In the genomic region with DNA sequence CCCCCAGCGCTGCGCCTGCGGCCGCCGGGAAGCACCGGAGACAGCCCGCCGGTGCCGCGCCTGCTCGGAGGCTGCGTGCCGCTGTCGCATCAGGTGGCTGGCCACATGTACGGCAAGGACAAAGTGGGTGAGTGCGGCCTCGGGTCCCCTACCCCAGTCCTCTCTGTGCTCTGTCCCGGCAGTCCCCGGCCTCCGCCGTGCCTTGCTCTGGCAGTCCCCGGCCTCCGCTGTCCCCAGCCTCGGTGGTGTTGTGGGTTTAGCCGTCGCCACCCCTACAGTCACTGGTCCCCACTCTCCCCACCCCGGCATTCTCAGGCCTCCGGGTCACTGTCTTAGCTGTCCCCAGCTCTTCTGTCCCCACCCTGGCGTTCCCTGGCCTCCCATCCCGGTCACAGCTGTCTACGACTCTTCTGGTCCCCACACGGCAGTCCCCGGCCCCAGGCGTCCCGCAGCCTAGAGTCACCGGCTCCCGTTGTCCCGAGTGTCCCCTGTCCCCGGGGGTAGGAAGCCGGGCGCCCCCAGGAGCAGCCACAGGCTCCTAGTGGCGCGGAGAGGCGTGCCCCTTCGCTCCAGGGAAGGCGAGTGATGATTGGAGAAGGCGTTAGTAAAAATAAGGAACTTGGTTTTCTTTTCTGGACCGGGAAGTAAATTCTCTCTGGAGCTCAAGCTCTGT, we compare ENCODE assay signal across 7 mouse cellular contexts. TPM values are rescaled to one million over a fixed set of nuclear protein-coding genes. Genes with fewer than 3 reads are reported as not detected.
DNase-seq lines count a peak whose midpoint lies in the region; ATAC-seq and TF ChIP-seq lines count a peak whose summit lies in the region.

No protein-coding gene starts in this region.

- no peaks in the 10 kb centered on the region for H3K9me3 ChIP-seq in ES-Bruce4 (replicated peaks; ENCODE audit: control insufficient read depth, insufficient read depth, low read length, poor library complexity, severe bottlenecking)
- H3K9me3 ChIP-seq in embryonic facial prominence, embryonic 10.5 days: no peaks in the 10 kb centered on the region
- no peaks in the 10 kb centered on the region for H3K9me3 ChIP-seq in kidney, embryonic 15.5 days (replicated peaks)
- H3K9me3 ChIP-seq in lung, postnatal 0 days (ENCODE audit: low read length): no peaks in the 10 kb centered on the region

- no peak for TF ChIP-seq EP300 in ES-Bruce4 (IDR thresholded peaks at IDR 0.05; ENCODE audit: insufficient read depth, low read depth, low read length)
- TF ChIP-seq EP300 in lung, postnatal 0 days (IDR thresholded peaks at IDR 0.05): no peak

- no peaks in the 10 kb centered on the region for H3K36me3 ChIP-seq in ES-Bruce4 (ENCODE audit: control insufficient read depth, insufficient read depth, low read length, poor library complexity, severe bottlenecking)
- H3K36me3 ChIP-seq in embryonic facial prominence, embryonic 10.5 days (replicated peaks): peaks cover 21% of the 10 kb centered on the region
- H3K36me3 ChIP-seq in kidney, embryonic 15.5 days: peaks cover 11% of the 10 kb centered on the region; the same call in 1 of the 2 replicates
- H3K36me3 ChIP-seq in lung, postnatal 0 days (ENCODE audit: insufficient read depth, low read length): no peaks in the 10 kb centered on the region

- peak overlapping the region; percentile 81 for H3K4me3 ChIP-seq in ES-Bruce4 (ENCODE audit: low read depth, low read length)
- H3K4me3 ChIP-seq in embryonic facial prominence, embryonic 10.5 days: peak overlapping the region; percentile 80
- H3K4me3 ChIP-seq in kidney, embryonic 15.5 days (replicated peaks): peak overlapping the region; percentile 93
- peak overlapping the region; percentile 84 for H3K4me3 ChIP-seq in lung, postnatal 0 days (ENCODE audit: low read depth, low read length)

- DNase-seq in 416B (ENCODE audit: low read depth): peak; percentile 64
- DNase-seq in embryonic facial prominence, embryonic 10.5 days (ENCODE audit: low spot score): peak; percentile 66
- peak; percentile 36 for DNase-seq in heart, adult 8-10 months (ENCODE audit: low spot score)
- DNase-seq in lung, postnatal 0 days (ENCODE audit: low spot score): peak; percentile 83
- DNase-seq in right cerebral cortex, postnatal 25 days: peak; percentile 49

- no peak overlapping the region for H3K27ac ChIP-seq in ES-Bruce4 (ENCODE audit: insufficient read depth, low read length)
- peak overlapping the region; percentile 93 for H3K27ac ChIP-seq in embryonic facial prominence, embryonic 10.5 days (replicated peaks)
- H3K27ac ChIP-seq in kidney, embryonic 15.5 days: peak overlapping the region; percentile 91
- H3K27ac ChIP-seq in lung, postnatal 0 days (ENCODE audit: low read length): peak overlapping the region; percentile 94

- H3K4me2 ChIP-seq in kidney, embryonic 15.5 days: peak overlapping the region; percentile 88
- peak overlapping the region; percentile 97 for H3K4me2 ChIP-seq in lung, postnatal 0 days (replicated peaks; ENCODE audit: low read depth, low read length)

- H3K27me3 ChIP-seq in ES-Bruce4 (ENCODE audit: control insufficient read depth, insufficient read depth, low read length, poor library complexity, severe bottlenecking): no peaks in the 10 kb centered on the region
- no peaks in the 10 kb centered on the region for H3K27me3 ChIP-seq in embryonic facial prominence, embryonic 10.5 days (replicated peaks; ENCODE audit: low read depth, poor library complexity, severe bottlenecking)
- H3K27me3 ChIP-seq in kidney, embryonic 15.5 days: no peaks in the 10 kb centered on the region
- no peaks in the 10 kb centered on the region for H3K27me3 ChIP-seq in lung, postnatal 0 days (replicated peaks; ENCODE audit: insufficient read depth, low read length)

- peak overlapping the region; percentile 93 for H3K9ac ChIP-seq in ES-Bruce4 (ENCODE audit: low read depth, poor library complexity, severe bottlenecking)
- H3K9ac ChIP-seq in kidney, embryonic 15.5 days: peak overlapping the region; percentile 91
- peak overlapping the region; percentile 80 for H3K9ac ChIP-seq in lung, postnatal 0 days (replicated peaks; ENCODE audit: low read depth)

- no peak for TF ChIP-seq POLR2A in ES-Bruce4 (IDR thresholded peaks at IDR 0.05; ENCODE audit: insufficient read depth, low read length)

- TF ChIP-seq CTCF in ES-Bruce4 (IDR thresholded peaks at IDR 0.05; ENCODE audit: low read depth, low read length): no peak
- peak; percentile 8; the same call in 1 of the 2 replicates for TF ChIP-seq CTCF in lung, postnatal 0 days (IDR thresholded peaks at IDR 0.05)

- peak; percentile 47 for ATAC-seq in kidney, embryonic 15.5 days (replicated peaks; ENCODE audit: low FRiP score)
- peak; percentile 29 for ATAC-seq in lung, postnatal 0 days

- peaks cover 1% of the 10 kb centered on the region for H3K4me1 ChIP-seq in ES-Bruce4 (ENCODE audit: control insufficient read depth, insufficient read depth, low read length)
- peaks cover 51% of the 10 kb centered on the region for H3K4me1 ChIP-seq in embryonic facial prominence, embryonic 10.5 days
- H3K4me1 ChIP-seq in kidney, embryonic 15.5 days: peaks cover 44% of the 10 kb centered on the region
- H3K4me1 ChIP-seq in lung, postnatal 0 days (ENCODE audit: insufficient read depth, low read depth, low read length): peaks cover 16% of the 10 kb centered on the region

- 1% methylated on average over 48 of the region's 48 CpGs for WGBS in embryonic facial prominence, embryonic 10.5 days
- under 1% methylated on average over 48 of the region's 48 CpGs for WGBS in kidney, embryonic 15.5 days
- under 1% methylated on average over 36 of the region's 48 CpGs for WGBS in lung, postnatal 0 days

RNA-seq across cellular contexts. Expression of a gene that starts 0.5 kb away (rescaled TPM):
- polyA plus RNA-seq in ES-Bruce4 (2011; ENCODE audit: insufficient read depth, insufficient read length, low read depth, missing spikeins): 39.9 and 41.4 TPM in 2 replicates
- polyA plus RNA-seq in embryonic facial prominence, embryonic 10.5 days (2016; fragmentation: Nextera tagmentation; extraction: Ambion mirVana): 16.9 and 19.3 TPM in 2 replicates
- total RNA-seq in heart, adult 8-10 months (2022): 10 to 100 TPM; 15.1 to 20.6 (median 17.4) TPM
- polyA plus RNA-seq in kidney, embryonic 15.5 days (2015; fragmentation: Nextera tagmentation; extraction: Ambion mirVana): 14.3 and 18.6 TPM in 2 replicates
- 11.5 and 12.0 TPM in 2 replicates for polyA plus RNA-seq in lung, postnatal 0 days (2015; fragmentation: Nextera tagmentation; extraction: Ambion mirVana)

RNA-seq across cellular contexts. Expression of a gene that starts 3.3 kb away (rescaled TPM):
- 78.9 and 90.4 TPM in 2 replicates for polyA plus RNA-seq in ES-Bruce4 (2011; ENCODE audit: insufficient read depth, insufficient read length, low read depth, missing spikeins)
- polyA plus RNA-seq in embryonic facial prominence, embryonic 10.5 days (2016; fragmentation: Nextera tagmentation; extraction: Ambion mirVana): 115 and 130 TPM in 2 replicates
- 100 to 1,000 TPM; 324 to 355 (median 343) TPM for total RNA-seq in heart, adult 8-10 months (2022)
- polyA plus RNA-seq in kidney, embryonic 15.5 days (2015; fragmentation: Nextera tagmentation; extraction: Ambion mirVana): 131 and 136 TPM in 2 replicates
- 84.4 and 86.3 TPM in 2 replicates for polyA plus RNA-seq in lung, postnatal 0 days (2015; fragmentation: Nextera tagmentation; extraction: Ambion mirVana)
